Mouse (Mus musculus): ENCODE measurements around the gene Sugt1. TPM values are rescaled to one million over a fixed set of nuclear protein-coding genes. Genes with fewer than 3 reads are reported as not detected.

The Sugt1 gene
- polyA plus RNA-seq, 2 experiments = 15.2 to 44.7 TPM

DNA sequence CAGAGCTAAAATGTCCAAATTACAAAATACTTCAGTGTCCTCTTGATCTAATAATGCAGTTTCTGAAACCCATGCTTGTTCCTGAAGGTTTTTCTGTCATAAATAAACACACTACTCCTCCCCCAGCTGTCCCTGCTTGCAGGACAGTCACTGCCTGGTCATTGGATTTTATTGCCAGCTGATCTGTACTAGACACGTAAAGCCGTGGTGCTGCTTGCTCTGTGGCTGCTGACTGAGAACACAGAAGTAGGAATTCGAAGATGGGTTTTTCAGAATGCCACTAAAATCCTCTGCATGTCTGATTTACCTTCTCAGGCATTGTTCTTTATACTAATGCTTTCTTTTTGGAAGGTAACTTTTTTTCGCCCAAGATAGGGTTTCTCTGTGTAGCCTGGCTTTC, 49.3 kb downstream of the Sugt1 start:
- TF ChIP-seq EP300 (IDR thresholded peaks at IDR 0.05; ENCODE audit: low read depth) (no peak), CTCF (IDR thresholded peaks at IDR 0.05; ENCODE audit: low read depth) (no peak)
- H3K9ac ChIP-seq (replicated peaks) = no peak overlapping the region
- DNase-seq (ENCODE audit: low read depth in 3 of 3, low spot score in 3 of 3) (no peak), ATAC-seq (ENCODE audit: insufficient read depth) (no peak)
- no peaks in the 10 kb centered on the region for H3K9me3 ChIP-seq (ENCODE audit: control insufficient read depth, low read length)
- no peak overlapping the region for H3K4me3 ChIP-seq (ENCODE audit: insufficient read depth in 1 of 2, low read depth in 2 of 2, low read length in 2 of 2)
- no peak overlapping the region for H3K4me2 ChIP-seq (ENCODE audit: low read depth)
- H3K4me1 ChIP-seq (replicated peaks; ENCODE audit: control insufficient read depth in 2 of 2, insufficient read depth in 2 of 2, low read length in 1 of 2) = no peaks in the 10 kb centered on the region
- WGBS (ENCODE audit: insufficient replicate concordance) = 63% methylated on average over 4 of the region's 4 CpGs
- no peaks in the 10 kb centered on the region for H3K36me3 ChIP-seq (replicated peaks; ENCODE audit: control insufficient read depth, insufficient read depth, low read depth)
- no peak overlapping the region for H3K27ac ChIP-seq
- no peaks in the 10 kb centered on the region for H3K27me3 ChIP-seq (ENCODE audit: control insufficient read depth, insufficient read depth, low read length)

DNA sequence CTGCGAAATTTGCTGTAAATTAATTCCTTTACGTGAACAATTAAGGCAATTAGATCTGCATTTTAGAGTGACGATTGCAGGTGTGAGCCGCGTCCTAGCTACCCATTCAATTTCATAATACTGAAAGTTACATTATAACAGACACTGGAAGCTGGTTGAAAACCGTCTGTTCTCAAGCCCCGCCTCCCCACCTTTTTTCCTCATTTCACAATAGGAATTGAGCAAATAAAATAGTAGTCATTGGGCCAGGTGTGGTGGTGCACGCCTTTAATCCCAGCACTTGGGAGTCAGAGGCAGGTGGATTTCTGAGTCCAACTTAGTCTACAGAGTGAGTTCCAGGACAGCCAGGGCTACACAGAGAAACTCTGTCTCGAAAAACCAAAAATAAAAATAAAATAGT, 54.6 kb downstream of the Sugt1 start:
- H3K9ac ChIP-seq (replicated peaks) = no peak overlapping the region
- no peaks in the 10 kb centered on the region for H3K4me1 ChIP-seq (replicated peaks; ENCODE audit: control insufficient read depth in 2 of 2, insufficient read depth in 2 of 2, low read length in 1 of 2)
- no peaks in the 10 kb centered on the region for H3K9me3 ChIP-seq (ENCODE audit: control insufficient read depth, low read length)
- H3K4me3 ChIP-seq (ENCODE audit: insufficient read depth in 1 of 2, low read depth in 2 of 2, low read length in 2 of 2) = no peak overlapping the region
- TF ChIP-seq CTCF (IDR thresholded peaks at IDR 0.05; ENCODE audit: low read depth) = no peak
- TF ChIP-seq EP300 (IDR thresholded peaks at IDR 0.05; ENCODE audit: low read depth) = no peak
- DNase-seq (ENCODE audit: low read depth in 3 of 3, low spot score in 3 of 3) (no peak), ATAC-seq (ENCODE audit: insufficient read depth) (no peak)
- no peak overlapping the region for H3K4me2 ChIP-seq (ENCODE audit: low read depth)
- WGBS (ENCODE audit: insufficient replicate concordance) = 64% methylated on average over 9 of the region's 9 CpGs
- H3K27me3 ChIP-seq (ENCODE audit: control insufficient read depth, insufficient read depth, low read length) = no peaks in the 10 kb centered on the region
- H3K27ac ChIP-seq = no peak overlapping the region
- no peaks in the 10 kb centered on the region for H3K36me3 ChIP-seq (replicated peaks; ENCODE audit: control insufficient read depth, insufficient read depth, low read depth)

DNA sequence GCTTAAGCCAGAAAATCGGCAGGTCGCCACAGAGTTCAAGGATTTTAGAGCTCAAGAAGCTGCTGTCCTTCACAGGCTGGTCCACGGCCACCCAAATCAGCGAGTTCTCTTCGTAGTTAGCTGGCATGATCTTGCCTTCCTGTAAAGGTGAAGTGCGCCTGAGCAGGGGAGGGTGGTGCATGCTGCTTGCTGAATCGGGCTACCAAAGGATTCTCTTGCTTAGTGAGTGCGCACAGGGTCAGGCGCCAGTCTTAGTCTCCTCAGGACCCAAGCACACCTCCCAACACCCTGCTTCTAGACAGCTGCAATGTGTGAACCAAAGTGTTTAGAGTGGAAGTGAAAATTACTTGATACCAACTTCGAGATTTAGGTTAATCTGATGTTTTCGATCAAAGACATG, 57.9 kb downstream of the Sugt1 start:
- Histone ChIP-seq H3K4me2 (ENCODE audit: low read depth) (no peak overlapping the region), H3K9ac (replicated peaks) (no peak overlapping the region), H3K27me3 (ENCODE audit: control insufficient read depth, insufficient read depth, low read length) (no peaks in the 10 kb centered on the region), H3K4me3 (ENCODE audit: insufficient read depth in 1 of 2, low read depth in 2 of 2, low read length in 2 of 2) (no peak overlapping the region), H3K27ac (no peak overlapping the region), H3K4me1 (replicated peaks; ENCODE audit: control insufficient read depth in 2 of 2, insufficient read depth in 2 of 2, low read length in 1 of 2) (no peaks in the 10 kb centered on the region), H3K9me3 (ENCODE audit: control insufficient read depth, low read length) (no peaks in the 10 kb centered on the region), H3K36me3 (replicated peaks; ENCODE audit: control insufficient read depth, insufficient read depth, low read depth) (no peaks in the 10 kb centered on the region)
- TF ChIP-seq CTCF (IDR thresholded peaks at IDR 0.05; ENCODE audit: low read depth) (no peak), EP300 (IDR thresholded peaks at IDR 0.05; ENCODE audit: low read depth) (no peak)
- 17% methylated on average over 11 of the region's 11 CpGs for whole genome bisulfite sequencing (ENCODE audit: insufficient replicate concordance)
- ATAC-seq (ENCODE audit: insufficient read depth) = no peak
- no peak for DNase-seq (ENCODE audit: low read depth in 3 of 3, low spot score in 3 of 3)

DNA sequence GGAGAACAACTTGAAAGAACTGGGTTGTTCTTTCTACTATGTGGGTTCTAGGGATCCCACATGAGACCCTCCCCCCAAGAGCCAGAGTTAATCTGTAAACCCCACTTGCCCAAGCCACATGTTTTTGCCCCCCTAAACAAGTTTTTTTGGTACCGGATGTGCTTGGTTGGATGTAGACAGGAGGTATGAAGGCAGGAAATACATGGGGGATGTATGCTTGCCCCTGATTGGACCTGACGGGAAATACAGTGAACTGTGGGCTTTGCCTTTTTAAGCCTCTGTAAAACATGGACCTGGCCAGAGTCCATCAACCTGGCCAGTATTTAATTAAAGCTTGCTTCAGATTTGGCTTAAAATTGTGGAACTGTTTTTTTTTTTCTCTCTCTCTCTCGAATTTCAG, 62.2 kb downstream of the Sugt1 start:
- DNase-seq (ENCODE audit: low read depth in 3 of 3, low spot score in 3 of 3) = no peak
- Histone ChIP-seq H3K36me3 (replicated peaks; ENCODE audit: control insufficient read depth, insufficient read depth, low read depth) (no peaks in the 10 kb centered on the region), H3K27ac (no peak overlapping the region), H3K27me3 (ENCODE audit: control insufficient read depth, insufficient read depth, low read length) (no peaks in the 10 kb centered on the region), H3K4me2 (ENCODE audit: low read depth) (no peak overlapping the region), H3K9ac (replicated peaks) (no peak overlapping the region), H3K9me3 (ENCODE audit: control insufficient read depth, low read length) (no peaks in the 10 kb centered on the region), H3K4me1 (replicated peaks; ENCODE audit: control insufficient read depth in 2 of 2, insufficient read depth in 2 of 2, low read length in 1 of 2) (no peaks in the 10 kb centered on the region), H3K4me3 (ENCODE audit: insufficient read depth in 1 of 2, low read depth in 2 of 2, low read length in 2 of 2) (no peak overlapping the region)
- WGBS (ENCODE audit: insufficient replicate concordance) = 45% methylated on average over 3 of the region's 3 CpGs
- TF ChIP-seq CTCF (IDR thresholded peaks at IDR 0.05; ENCODE audit: low read depth) (no peak), EP300 (IDR thresholded peaks at IDR 0.05; ENCODE audit: low read depth) (no peak)
- no peak for ATAC-seq (ENCODE audit: insufficient read depth)

DNA sequence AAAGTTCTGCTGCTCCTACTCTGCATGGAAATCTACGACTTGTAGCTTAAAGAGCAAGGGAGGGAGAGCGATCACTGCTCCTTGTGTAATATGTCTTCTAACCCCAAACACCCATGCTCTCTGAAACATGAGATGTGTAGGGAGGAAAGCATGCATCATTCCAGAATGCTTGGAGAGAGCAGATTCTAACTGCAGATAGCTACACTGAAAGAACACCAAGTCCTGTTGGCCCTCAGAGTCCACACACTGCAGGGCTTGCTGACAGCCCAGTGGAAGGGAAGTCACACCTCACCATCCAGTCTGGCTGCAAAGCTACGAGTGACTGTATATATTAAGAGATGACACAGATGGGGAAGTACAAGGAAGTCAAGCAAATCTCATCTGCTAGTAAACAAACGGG, 65.2 kb downstream of the Sugt1 start:
- H3K27me3 ChIP-seq (ENCODE audit: control insufficient read depth, insufficient read depth, low read length) = no peaks in the 10 kb centered on the region
- no peak overlapping the region for H3K4me2 ChIP-seq (ENCODE audit: low read depth)
- 38% methylated on average over 4 of the region's 4 CpGs for WGBS (ENCODE audit: insufficient replicate concordance)
- no peak for TF ChIP-seq CTCF (IDR thresholded peaks at IDR 0.05; ENCODE audit: low read depth)
- no peak for TF ChIP-seq EP300 (IDR thresholded peaks at IDR 0.05; ENCODE audit: low read depth)
- no peaks in the 10 kb centered on the region for H3K9me3 ChIP-seq (ENCODE audit: control insufficient read depth, low read length)
- no peak overlapping the region for H3K27ac ChIP-seq
- no peak overlapping the region for H3K9ac ChIP-seq (replicated peaks)
- H3K36me3 ChIP-seq (replicated peaks; ENCODE audit: control insufficient read depth, insufficient read depth, low read depth) = no peaks in the 10 kb centered on the region
- ATAC-seq (ENCODE audit: insufficient read depth) (no peak), DNase-seq (ENCODE audit: low read depth in 3 of 3, low spot score in 3 of 3) (no peak)
- H3K4me3 ChIP-seq (ENCODE audit: insufficient read depth in 1 of 2, low read depth in 2 of 2, low read length in 2 of 2) = no peak overlapping the region
- H3K4me1 ChIP-seq (replicated peaks; ENCODE audit: control insufficient read depth in 2 of 2, insufficient read depth in 2 of 2, low read length in 1 of 2) = no peaks in the 10 kb centered on the region
